Mouse (Mus musculus) neural tube, embryonic 13.5 days (tissue): ENCODE results near the gene Alms1. TPM values are rescaled to one million over a fixed set of nuclear protein-coding genes. Genes with fewer than 3 reads are reported as not detected.

Experiments used
- ATAC-seq: fragments of 200-750 bp; cut with Nextera tagmentation; 2 replicates; pipeline ENCODE4 v1.8.0; 2017; ENCODE audit warnings: low read depth, mild to moderate bottlenecking, moderate TSS enrichment, moderate library complexity
- H3K27ac ChIP-seq: fragments of 300-500 bp; sonication (generic); replicated peaks from 2 replicates; pipeline ENCODE4 v1.5.1; 2015; ENCODE audit warnings: moderate library complexity, mild to moderate bottlenecking, inconsistent platforms
- H3K27me3 ChIP-seq: fragments of 300-500 bp; sonication (generic); 2 replicates; pipeline ENCODE4 v1.6.1; 2015; ENCODE audit warnings: mild to moderate bottlenecking, inconsistent platforms
- H3K36me3 ChIP-seq: fragments of 300-500 bp; sonication (generic); 2 replicates; pipeline ENCODE4 v1.6.1; 2015; ENCODE audit warnings: mild to moderate bottlenecking, inconsistent platforms
- H3K4me1 ChIP-seq: fragments of 300-500 bp; sonication (generic); replicated peaks from 2 replicates; pipeline ENCODE4 v1.6.1; 2015; ENCODE audit warnings: inconsistent platforms
- H3K4me2 ChIP-seq: fragments of 300-500 bp; sonication (generic); 2 replicates; pipeline ENCODE4 v1.6.1; 2015; ENCODE audit warnings: inconsistent platforms, mild to moderate bottlenecking, moderate library complexity
- H3K4me3 ChIP-seq: fragments of 300-500 bp; sonication (generic); 2 replicates; pipeline ENCODE4 v1.5.1; 2015; ENCODE audit warnings: mild to moderate bottlenecking, inconsistent platforms
- H3K9ac ChIP-seq: fragments of 300-500 bp; sonication (generic); 2 replicates; pipeline ENCODE4 v1.6.1; 2015; ENCODE audit warnings: moderate library complexity, mild to moderate bottlenecking, inconsistent platforms
- H3K9me3 ChIP-seq: fragments of 300-500 bp; sonication (generic); 2 replicates; pipeline ENCODE4 v1.6.1; 2016; ENCODE audit warnings: inconsistent platforms
- WGBS: fragments of 180-500 bp; shearing (Covaris S2); methylation state at CpG from one replicate; pipeline ENCODE4 v1.1.7; 2015; 5-methylcytosine and 5-hydroxymethylcytosine counted together
- polyA plus RNA-seq: library from polyadenylated mRNA; unstranded; fragments of >200 nt; fragmentation: Nextera tagmentation; extraction: Ambion mirVana; gene quantifications from 2 replicates; pipeline ENCODE4 v1.2.1, GENCODE M21; 2015

Gene Alms1
- polyA plus RNA-seq: 4.4 and 6.0 TPM in 2 replicates

- peak within 1 kb of the TSS; percentile 87 for H3K9ac ChIP-seq
- under 1% methylated on average over 57 of the region's 59 CpGs for WGBS
- peaks cover 25% of the 10 kb centered on the region for H3K4me1 ChIP-seq
- ATAC-seq: peak; percentile 98
- H3K27ac ChIP-seq: peak within 1 kb of the TSS; percentile 94
- H3K9me3 ChIP-seq: no peaks in the 10 kb centered on the region
- no peaks in the 10 kb centered on the region for H3K27me3 ChIP-seq
- H3K36me3 ChIP-seq: no peaks in the 10 kb centered on the region
- H3K4me2 ChIP-seq: peak within 1 kb of the TSS; percentile 71
- peak within 1 kb of the TSS; percentile 96 for H3K4me3 ChIP-seq
Measured at GRCm38 (mm10) chr6:85587396-85588143, at the start of gene Alms1. Gene Alms1, plus strand, starts transcription at chr6:85587531.

- no peak for ATAC-seq
- no peaks in the 10 kb centered on the region for H3K4me1 ChIP-seq
- no peak overlapping the region for H3K27ac ChIP-seq
- H3K36me3 ChIP-seq: no peaks in the 10 kb centered on the region
- no peaks in the 10 kb centered on the region for H3K9me3 ChIP-seq
- no peak overlapping the region for H3K4me3 ChIP-seq
- H3K9ac ChIP-seq: no peak overlapping the region
- H3K4me2 ChIP-seq: no peak overlapping the region
- peaks cover 4% of the 10 kb centered on the region; the same call in 1 of the 2 replicates for H3K27me3 ChIP-seq
- WGBS: 82% methylated on average over 10 of the region's 10 CpGs
Measured at GRCm38 (mm10) chr6:85543351-85544175, 43.8 kb upstream of the Alms1 start.

GRCm38 (mm10) chr6:85544251-85544881, 43.0 kb upstream of the Alms1 start:
- no peak overlapping the region for H3K27ac ChIP-seq
- H3K4me1 ChIP-seq: no peaks in the 10 kb centered on the region
- WGBS: 71% methylated on average over 13 of the region's 13 CpGs
- no peaks in the 10 kb centered on the region for H3K9me3 ChIP-seq
- no peaks in the 10 kb centered on the region for H3K36me3 ChIP-seq
- H3K9ac ChIP-seq: no peak overlapping the region
- peaks cover 4% of the 10 kb centered on the region; the same call in 1 of the 2 replicates for H3K27me3 ChIP-seq
- no peak overlapping the region for H3K4me3 ChIP-seq
- no peak overlapping the region for H3K4me2 ChIP-seq
- ATAC-seq: no peak

- Histone ChIP-seq H3K27ac (no peak overlapping the region), H3K4me3 (no peak overlapping the region), H3K9ac (no peak overlapping the region), H3K36me3 (no peaks in the 10 kb centered on the region), H3K9me3 (no peaks in the 10 kb centered on the region), H3K4me1 (no peaks in the 10 kb centered on the region), H3K4me2 (no peak overlapping the region), H3K27me3 (no peaks in the 10 kb centered on the region)
- ATAC-seq: no peak
- 86% methylated on average over 5 of the region's 5 CpGs for WGBS
Measured at GRCm38 (mm10) chr6:85547642-85548041, 39.7 kb upstream of the Alms1 start.

GRCm38 (mm10) chr6:85562374-85562773, 25.0 kb upstream of the Alms1 start:
- H3K9ac ChIP-seq: no peak overlapping the region
- H3K4me3 ChIP-seq: no peak overlapping the region
- no peaks in the 10 kb centered on the region for H3K27me3 ChIP-seq
- H3K27ac ChIP-seq: no peak overlapping the region
- H3K4me2 ChIP-seq: no peak overlapping the region
- H3K9me3 ChIP-seq: no peaks in the 10 kb centered on the region
- H3K36me3 ChIP-seq: no peaks in the 10 kb centered on the region
- H3K4me1 ChIP-seq: no peaks in the 10 kb centered on the region
- WGBS: 34% methylated on average over 1 of the region's 1 CpGs
- ATAC-seq: no peak

- H3K27ac ChIP-seq: no peak overlapping the region
- no peaks in the 10 kb centered on the region for H3K27me3 ChIP-seq
- H3K4me3 ChIP-seq: no peak overlapping the region
- no peak overlapping the region for H3K9ac ChIP-seq
- no peak for ATAC-seq
- H3K4me1 ChIP-seq: no peaks in the 10 kb centered on the region
- H3K4me2 ChIP-seq: no peak overlapping the region
- no peaks in the 10 kb centered on the region for H3K9me3 ChIP-seq
- WGBS: 89% methylated on average over 5 of the region's 5 CpGs
- H3K36me3 ChIP-seq: no peaks in the 10 kb centered on the region
Measured at GRCm38 (mm10) chr6:85572816-85573215, 14.5 kb upstream of the Alms1 start.

GRCm38 (mm10) chr6:85581688-85582087, 5.6 kb upstream of the Alms1 start:
- Histone ChIP-seq H3K4me2 (no peak overlapping the region), H3K27me3 (no peaks in the 10 kb centered on the region), H3K9me3 (no peaks in the 10 kb centered on the region), H3K9ac (no peak overlapping the region), H3K27ac (no peak overlapping the region), H3K4me3 (no peak overlapping the region), H3K4me1 (no peaks in the 10 kb centered on the region), H3K36me3 (no peaks in the 10 kb centered on the region)
- no peak for ATAC-seq
- WGBS: 88% methylated on average over 5 of the region's 5 CpGs

- Histone ChIP-seq H3K4me1 (peaks cover 17% of the 10 kb centered on the region), H3K9me3 (no peaks in the 10 kb centered on the region), H3K4me2 (no peak overlapping the region), H3K9ac (no peak overlapping the region), H3K36me3 (no peaks in the 10 kb centered on the region), H3K27me3 (no peaks in the 10 kb centered on the region), H3K27ac (no peak overlapping the region), H3K4me3 (no peak overlapping the region)
- WGBS: 87% methylated on average over 4 of the region's 4 CpGs
- ATAC-seq: no peak
Measured at GRCm38 (mm10) chr6:85584612-85585011, 2.7 kb upstream of the Alms1 start.

GRCm38 (mm10) chr6:85586805-85587367, 445 bp upstream of the Alms1 start:
- H3K4me3 ChIP-seq: peak overlapping the region; percentile 96
- ATAC-seq: peak; percentile 11
- H3K9ac ChIP-seq: peak overlapping the region; percentile 87; the same call in 1 of the 2 replicates
- H3K9me3 ChIP-seq: no peaks in the 10 kb centered on the region
- 31% methylated on average over 9 of the region's 9 CpGs for WGBS
- H3K36me3 ChIP-seq: no peaks in the 10 kb centered on the region
- H3K4me2 ChIP-seq: peak overlapping the region; percentile 71
- no peaks in the 10 kb centered on the region for H3K27me3 ChIP-seq
- peaks cover 25% of the 10 kb centered on the region for H3K4me1 ChIP-seq
- 0 out of 2 replicates have a peak overlapping the region, but pooled peaks have one; percentile 94 for H3K27ac ChIP-seq

GRCm38 (mm10) chr6:85588164-85588563, 833 bp downstream of the Alms1 start:
- Histone ChIP-seq H3K36me3 (no peaks in the 10 kb centered on the region), H3K4me2 (peak overlapping the region; percentile 71), H3K9ac (peak overlapping the region; percentile 87), H3K4me3 (peak overlapping the region; percentile 96), H3K27ac (peak overlapping the region; percentile 94), H3K4me1 (peaks cover 25% of the 10 kb centered on the region), H3K9me3 (no peaks in the 10 kb centered on the region), H3K27me3 (no peaks in the 10 kb centered on the region)
- 0% methylated on average over 10 of the region's 10 CpGs for WGBS
- ATAC-seq: peak; percentile 8; the same call in 1 of the 2 replicates

GRCm38 (mm10) chr6:85588568-85588967, 1.2 kb downstream of the Alms1 start:
- no peaks in the 10 kb centered on the region for H3K36me3 ChIP-seq
- H3K4me3 ChIP-seq: peak overlapping the region; percentile 96
- H3K9ac ChIP-seq: peak overlapping the region; percentile 87
- no peaks in the 10 kb centered on the region for H3K27me3 ChIP-seq
- 8% methylated on average over 4 of the region's 4 CpGs for WGBS
- no peak for ATAC-seq
- peak overlapping the region; percentile 71 for H3K4me2 ChIP-seq
- H3K4me1 ChIP-seq: peaks cover 25% of the 10 kb centered on the region
- H3K9me3 ChIP-seq: no peaks in the 10 kb centered on the region
- H3K27ac ChIP-seq: no peak overlapping the region
